Mouse (Mus musculus) erythroblast, embryonic 14.5 days (primary cell): Measurements from ENCODE around the gene Zfp410.

Experiments used
- GATA1 ChIP-seq: IDR thresholded peaks from 2 replicates; pipeline ENCODE4 v1.6.1; 2012; ENCODE audit warnings: low read length, inconsistent platforms, mixed read lengths
- TAL1 ChIP-seq: IDR thresholded peaks from 3 replicates; pipeline ENCODE4 v1.6.1; 2012; ENCODE audit warnings: low read length, inconsistent platforms, mixed read lengths

- TF ChIP-seq GATA1 (no peak), TAL1 (no peak)
These were observed 31.1 kb upstream of the Zfp410 start for GRCm38 (mm10) chr12:84285593-84285968.
